Mouse (Mus musculus) erythroblast, embryonic 14.5 days (primary cell): Measurements from ENCODE around the gene Cpn1. TPM values are rescaled to one million over a fixed set of nuclear protein-coding genes. Genes with fewer than 3 reads are reported as not detected.

Experiments used
- H3K27me3 ChIP-seq: 2 replicates; pipeline ENCODE4 v1.6.1; 2012; ENCODE audit warnings: inconsistent platforms; ENCODE audit not compliant: control insufficient read depth
- H3K36me3 ChIP-seq: 2 replicates; pipeline ENCODE4 v1.6.1; 2012; ENCODE audit warnings: mild to moderate bottlenecking, inconsistent platforms; ENCODE audit not compliant: control insufficient read depth
- H3K4me1 ChIP-seq: 2 replicates; pipeline ENCODE4 v1.6.1; 2012; ENCODE audit warnings: inconsistent platforms; ENCODE audit not compliant: control insufficient read depth
- H3K4me3 ChIP-seq: replicated peaks from 2 replicates; pipeline ENCODE3; 2012; ENCODE audit warnings: moderate library complexity, mild to moderate bottlenecking, inconsistent platforms
- H3K9me3 ChIP-seq: 2 replicates; pipeline ENCODE4 v1.6.1; 2012; ENCODE audit warnings: low read length, inconsistent platforms, mixed read lengths; ENCODE audit not compliant: control insufficient read depth
- GATA1 ChIP-seq: IDR thresholded peaks from 2 replicates; pipeline ENCODE4 v1.6.1; 2012; ENCODE audit warnings: low read length, inconsistent platforms, mixed read lengths
- TAL1 ChIP-seq: IDR thresholded peaks from 3 replicates; pipeline ENCODE4 v1.6.1; 2012; ENCODE audit warnings: low read length, inconsistent platforms, mixed read lengths
- polyA plus RNA-seq: library from polyadenylated mRNA; stranded (reverse); fragments of >175 nt; gene quantifications from 2 replicates; pipeline ENCODE4 v1.2.3, GENCODE M21; 2012

Cpn1 gene
- polyA plus RNA-seq, 1 experiment, result 0.42 TPM

DNA sequence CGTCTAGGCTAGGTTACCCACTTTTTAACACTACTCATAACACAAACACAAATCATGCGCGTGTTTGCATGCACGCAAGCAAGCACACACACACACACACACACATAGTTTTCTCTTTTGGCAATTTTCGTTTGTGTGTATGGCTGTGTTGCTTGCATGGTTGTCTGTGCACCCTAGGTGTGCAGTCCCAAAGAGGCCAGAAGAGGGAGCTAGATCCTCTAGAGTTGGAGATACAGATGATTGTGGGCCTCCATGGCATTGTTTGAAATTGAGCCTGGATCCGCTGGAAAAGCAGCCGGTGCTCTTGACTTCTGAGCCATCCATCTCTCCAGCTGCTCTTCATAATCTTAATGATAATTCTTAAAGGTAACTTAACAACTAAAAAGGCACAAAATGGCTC lies 79.9 kb downstream of the Cpn1 start:
- Histone ChIP-seq H3K4me1 (no peaks in the 10 kb centered on the region), H3K36me3 (peaks cover 2% of the 10 kb centered on the region; the same call in 1 of the 2 replicates), H3K4me3 (no peak overlapping the region), H3K9me3 (no peaks in the 10 kb centered on the region), H3K27me3 (no peaks in the 10 kb centered on the region)
- TF ChIP-seq TAL1, result no peak
- no peak for TF ChIP-seq GATA1

Other genes with a start within 250 kb of the Cpn1 start
- gene Cutc, start 233.6 kb downstream of the Cpn1 start, polyA plus RNA-seq, result 0.05 and 0.15 TPM in 2 replicates
- 0.16 and 0.39 TPM in 2 replicates for gene Cox15, start 233.6 kb downstream of the Cpn1 start, polyA plus RNA-seq
- gene Abcc2, start 204.4 kb downstream of the Cpn1 start, polyA plus RNA-seq, result 0.01 TPM in 1 of 2 replicates, not detected in the other
- 0.02 TPM in 1 of 2 replicates, not detected in the other for gene Dnmbp, start 46.4 kb downstream of the Cpn1 start, polyA plus RNA-seq
- 0.06 TPM in 1 of 2 replicates, not detected in the other for gene Cyp2c23, start 42.7 kb upstream of the Cpn1 start, polyA plus RNA-seq
- 0.02 and 0.04 TPM in 2 replicates for gene Erlin1, start 83.2 kb upstream of the Cpn1 start, polyA plus RNA-seq
- gene Chuk, start 120.9 kb upstream of the Cpn1 start, polyA plus RNA-seq, result 0.27 and 0.37 TPM in 2 replicates
- 0.34 and 0.41 TPM in 2 replicates for gene Cwf19l1, start 149.3 kb upstream of the Cpn1 start, polyA plus RNA-seq
- 3.9 and 5.6 TPM in 2 replicates for gene Bloc1s2, start 159.9 kb upstream of the Cpn1 start, polyA plus RNA-seq
- not detected in 2 replicates for gene Pkd2l1, start 205.9 kb upstream of the Cpn1 start, polyA plus RNA-seq
- not detected in 2 replicates for gene Scd3, start 216.7 kb upstream of the Cpn1 start, polyA plus RNA-seq